Mouse (Mus musculus) monocyte, adult 59 days (primary cell): ENCODE data around the gene Cyp4a31. TPM values are rescaled to one million over a fixed set of nuclear protein-coding genes. Genes with fewer than 3 reads are reported as not detected.

Experiments used
- total RNA-seq, 2 experiments: library from RNA; stranded (reverse); gene quantifications; one replicate each; pipeline ENCODE4 v1.2.4; 2023

The Cyp4a31 gene
- total RNA-seq: not detected

GRCm38 (mm10) chr4:115563401-115563800, at the start of gene Cyp4a31:
Cyp4a31 (plus strand) TSS chr4:115563649.

GRCm38 (mm10) chr4:115518000-115518399, 45.4 kb upstream of the Cyp4a31 start, which contains the start of gene Cyp4a10:
Cyp4a10 (plus strand) TSS chr4:115518264.

GRCm38 (mm10) chr4:115600611-115601010, 37.2 kb downstream of the Cyp4a31 start, which contains the start of gene Cyp4a32:
Cyp4a32 (plus strand) TSS chr4:115600969.

Other genes with a start within 250 kb of the Cyp4a31 start
- not detected for gene Cyp4a12b, start 152.0 kb upstream of the Cyp4a31 start, total RNA-seq
- not detected for gene Cyp4a30b, start 111.0 kb upstream of the Cyp4a31 start, total RNA-seq
- gene Cyp4a14, start 67.5 kb upstream of the Cyp4a31 start, total RNA-seq: not detected
- gene Cyp4a10, start 45.4 kb upstream of the Cyp4a31 start, total RNA-seq: not detected
- not detected for gene Cyp4a32, start 37.3 kb downstream of the Cyp4a31 start, total RNA-seq
- not detected for gene Cyp4b1, start 84.1 kb downstream of the Cyp4a31 start, total RNA-seq
- 10 to 100 TPM; 29.9 to 31.6 TPM for gene Efcab14, start 174.1 kb downstream of the Cyp4a31 start, total RNA-seq
- gene Tex38, start 217.4 kb downstream of the Cyp4a31 start, total RNA-seq: not detected
- gene Atpaf1, start 221.2 kb downstream of the Cyp4a31 start, total RNA-seq: 10 to 100 TPM in 1 of 2 experiments, 1 to 10 TPM in 1; 6.2 to 10.2 TPM